Mouse (Mus musculus) right cerebral cortex, postnatal 10 days (tissue): Measurements from ENCODE around the gene Gas2l2.
A peak's percentile ranks its signal among the peaks of the same experiment; 100 is the strongest.

Experiments
- DNase-seq, 2 experiments: peaks; one replicate each; pipeline ENCODE4 v3.0.0; 2021; ENCODE audit warnings: low spot score in 2 of 2

The Gas2l2 gene

GRCm38 (mm10) chr11:83443824-83444223, 14.6 kb upstream of the Gas2l2 start:
- DNase-seq = no peak

- DNase-seq = peak; percentile 81 to 87
Observed at GRCm38 (mm10) chr11:83442596-83443267, 13.5 kb upstream of the Gas2l2 start.

GRCm38 (mm10) chr11:83441235-83441634, 12.0 kb upstream of the Gas2l2 start:
- DNase-seq = no peak

- DNase-seq = peak; percentile 87 to 91
Observed at GRCm38 (mm10) chr11:83440081-83441064, 11.1 kb upstream of the Gas2l2 start.

- no peak for DNase-seq
Observed at GRCm38 (mm10) chr11:83439426-83440060, 10.3 kb upstream of the Gas2l2 start.

- DNase-seq = no peak
Observed at GRCm38 (mm10) chr11:83437377-83437776, 8.1 kb upstream of the Gas2l2 start, which contains the start of gene 1700020L24Rik. 1700020L24Rik (plus strand) TSS chr11:83437677.

- no peak for DNase-seq
Observed at GRCm38 (mm10) chr11:83432533-83432932, 3.3 kb upstream of the Gas2l2 start.

- no peak for DNase-seq
Observed at GRCm38 (mm10) chr11:83426964-83427363, 2.3 kb downstream of the Gas2l2 start.

- DNase-seq = peak; percentile 83
Observed at GRCm38 (mm10) chr11:83424681-83425080, 4.6 kb downstream of the Gas2l2 start.

GRCm38 (mm10) chr11:83421305-83421704, 8.0 kb downstream of the Gas2l2 start:
- peak in 1 of 2 experiments; percentile 61 for DNase-seq

GRCm38 (mm10) chr11:83420338-83420737, 8.9 kb downstream of the Gas2l2 start:
- peak in 1 of 2 experiments; percentile 61 for DNase-seq

GRCm38 (mm10) chr11:83418566-83418965, 10.7 kb downstream of the Gas2l2 start:
- peak; percentile 79 to 82 for DNase-seq

- no peak for DNase-seq
Observed at GRCm38 (mm10) chr11:83417708-83418107, 11.5 kb downstream of the Gas2l2 start.

GRCm38 (mm10) chr11:83417080-83417479, 12.2 kb downstream of the Gas2l2 start:
- DNase-seq = no peak

GRCm38 (mm10) chr11:83410510-83410909, 18.7 kb downstream of the Gas2l2 start:
- no peak for DNase-seq

GRCm38 (mm10) chr11:83409792-83410291, 19.4 kb downstream of the Gas2l2 start:
- DNase-seq = no peak

GRCm38 (mm10) chr11:83409087-83409754, 20.0 kb downstream of the Gas2l2 start, which contains the start of gene Rasl10b:
Rasl10b (plus strand) TSS chr11:83409137.
- DNase-seq = peak in 1 of 2 experiments; percentile 60

- no peak for DNase-seq
Observed at GRCm38 (mm10) chr11:83408242-83408641, 21.0 kb downstream of the Gas2l2 start.

- DNase-seq = no peak
Observed at GRCm38 (mm10) chr11:83406391-83406790, 22.9 kb downstream of the Gas2l2 start.

- no peak for DNase-seq
Observed at GRCm38 (mm10) chr11:83403787-83404186, 25.5 kb downstream of the Gas2l2 start.

GRCm38 (mm10) chr11:83398724-83399123, 30.5 kb downstream of the Gas2l2 start:
- DNase-seq = no peak
